Mouse (Mus musculus) intestine, embryonic 15.5 days (tissue): Measurements from ENCODE around the gene Nrarp. TPM values are rescaled to one million over a fixed set of nuclear protein-coding genes. Genes with fewer than 3 reads are reported as not detected.

Source experiments
- ATAC-seq: fragments of 200-750 bp; cut with Nextera tagmentation; 2 replicates; pipeline ENCODE4 v1.8.0; 2017; ENCODE audit warnings: moderate TSS enrichment, moderate library complexity
- H3K27ac ChIP-seq: fragments of 300-500 bp; sonication (generic); 2 replicates; pipeline ENCODE4 v1.5.1; 2015; ENCODE audit warnings: mild to moderate bottlenecking, inconsistent platforms
- H3K27me3 ChIP-seq: fragments of 300-500 bp; sonication (generic); replicated peaks from 2 replicates; pipeline ENCODE4 v1.6.1; 2015; ENCODE audit warnings: inconsistent platforms
- H3K36me3 ChIP-seq: fragments of 300-500 bp; sonication (generic); 2 replicates; pipeline ENCODE4 v1.6.1; 2015; ENCODE audit warnings: inconsistent platforms
- H3K4me1 ChIP-seq: fragments of 300-500 bp; sonication (generic); replicated peaks from 2 replicates; pipeline ENCODE4 v1.6.1; 2015; ENCODE audit warnings: inconsistent platforms
- H3K4me2 ChIP-seq: fragments of 300-500 bp; sonication (generic); replicated peaks from 2 replicates; pipeline ENCODE4 v1.6.1; 2015; ENCODE audit warnings: mild to moderate bottlenecking, inconsistent platforms
- H3K4me3 ChIP-seq: fragments of 300-500 bp; sonication (generic); replicated peaks from 2 replicates; pipeline ENCODE4 v1.5.1; 2015; ENCODE audit warnings: inconsistent platforms
- H3K9ac ChIP-seq: fragments of 300-500 bp; sonication (generic); 2 replicates; pipeline ENCODE4 v1.6.1; 2015; ENCODE audit warnings: inconsistent platforms
- H3K9me3 ChIP-seq: fragments of 300-500 bp; sonication (generic); 2 replicates; pipeline ENCODE4 v1.6.1; 2016; ENCODE audit warnings: inconsistent platforms
- WGBS: fragments of 180-500 bp; shearing (Covaris S2); methylation state at CpG from one replicate; pipeline ENCODE4 v1.1.7; 2015; 5-methylcytosine and 5-hydroxymethylcytosine counted together
- polyA plus RNA-seq: library from polyadenylated mRNA; unstranded; fragments of >200 nt; fragmentation: Nextera tagmentation; extraction: Ambion mirVana; gene quantifications from 2 replicates; pipeline ENCODE4 v1.2.1, GENCODE M21; 2015

Nrarp gene
- polyA plus RNA-seq, 1 experiment from 2014 or later = 19.3 TPM

GRCm38 (mm10) chr2:25186575-25186930, 6.0 kb downstream of the Nrarp start:
- Histone ChIP-seq H3K36me3 (no peaks in the 10 kb centered on the region), H3K9ac (no peak overlapping the region), H3K4me2 (peak overlapping the region; percentile 96), H3K4me3 (peak overlapping the region; percentile 49; the same call in 1 of the 2 replicates), H3K27ac (no peak overlapping the region), H3K9me3 (no peaks in the 10 kb centered on the region), H3K4me1 (peaks cover 11% of the 10 kb centered on the region), H3K27me3 (peaks cover 14% of the 10 kb centered on the region)
- no peak for ATAC-seq
- 36% methylated on average over 5 of the region's 5 CpGs for WGBS

- no peak overlapping the region for H3K4me2 ChIP-seq
- no peak overlapping the region for H3K4me3 ChIP-seq
- no peak for ATAC-seq
- WGBS = 81% methylated on average over 6 of the region's 6 CpGs
- H3K36me3 ChIP-seq = no peaks in the 10 kb centered on the region
- H3K4me1 ChIP-seq = peaks cover 12% of the 10 kb centered on the region
- H3K27me3 ChIP-seq = peaks cover 10% of the 10 kb centered on the region
- H3K9me3 ChIP-seq = no peaks in the 10 kb centered on the region
- no peak overlapping the region for H3K9ac ChIP-seq
- H3K27ac ChIP-seq = no peak overlapping the region
Observed at GRCm38 (mm10) chr2:25187841-25188240, 7.3 kb downstream of the Nrarp start.

- Histone ChIP-seq H3K9ac (no peak overlapping the region), H3K27me3 (0 out of 2 replicates have a peak, but pooled peaks cover 4% of the 10 kb centered on the region), H3K4me3 (no peak overlapping the region; the same call in 1 of the 2 replicates), H3K4me1 (peaks cover 30% of the 10 kb centered on the region), H3K4me2 (peak overlapping the region; percentile 65), H3K27ac (peak overlapping the region; percentile 87; the same call in 1 of the 2 replicates), H3K9me3 (no peaks in the 10 kb centered on the region), H3K36me3 (no peaks in the 10 kb centered on the region)
- WGBS = 0% methylated on average over 6 of the region's 6 CpGs
- peak; percentile 80 for ATAC-seq
Observed at GRCm38 (mm10) chr2:25193330-25193770, 12.8 kb downstream of the Nrarp start.

- Histone ChIP-seq H3K4me1 (peaks cover 30% of the 10 kb centered on the region), H3K4me2 (peak overlapping the region; percentile 65), H3K4me3 (no peak overlapping the region), H3K9me3 (no peaks in the 10 kb centered on the region), H3K36me3 (no peaks in the 10 kb centered on the region), H3K27me3 (0 out of 2 replicates have a peak, but pooled peaks cover 4% of the 10 kb centered on the region), H3K9ac (no peak overlapping the region), H3K27ac (peak overlapping the region; percentile 87; the same call in 1 of the 2 replicates)
- ATAC-seq = no peak
- 68% methylated on average over 5 of the region's 5 CpGs for WGBS
Observed at GRCm38 (mm10) chr2:25194006-25194405, 13.4 kb downstream of the Nrarp start.

GRCm38 (mm10) chr2:25194486-25195171, 14.1 kb downstream of the Nrarp start:
- Histone ChIP-seq H3K4me1 (peaks cover 30% of the 10 kb centered on the region), H3K9me3 (no peaks in the 10 kb centered on the region), H3K4me3 (peak overlapping the region; percentile 40; the same call in 1 of the 2 replicates), H3K36me3 (peaks cover under 1% of the 10 kb centered on the region; the same call in 1 of the 2 replicates), H3K9ac (peak overlapping the region; percentile 51; the same call in 1 of the 2 replicates), H3K4me2 (peak overlapping the region; percentile 65), H3K27ac (peak overlapping the region; percentile 87; the same call in 1 of the 2 replicates), H3K27me3 (0 out of 2 replicates have a peak, but pooled peaks cover 4% of the 10 kb centered on the region)
- 81% methylated on average over 17 of the region's 17 CpGs for WGBS
- ATAC-seq = no peak

GRCm38 (mm10) chr2:25195211-25196156, 14.9 kb downstream of the Nrarp start:
- Histone ChIP-seq H3K36me3 (peaks cover 9% of the 10 kb centered on the region), H3K27me3 (0 out of 2 replicates have a peak, but pooled peaks cover 4% of the 10 kb centered on the region), H3K9ac (peak overlapping the region; percentile 51), H3K9me3 (no peaks in the 10 kb centered on the region), H3K27ac (peak overlapping the region; percentile 87), H3K4me1 (peaks cover 30% of the 10 kb centered on the region), H3K4me3 (peak overlapping the region; percentile 40), H3K4me2 (peak overlapping the region; percentile 65)
- ATAC-seq = peak; percentile 59
- 18% methylated on average over 55 of the region's 55 CpGs for WGBS

GRCm38 (mm10) chr2:25196172-25196954, 15.8 kb downstream of the Nrarp start, which contains the start of gene Tor4a:
Tor4a (minus strand) TSS chr2:25196886.
- Histone ChIP-seq H3K9ac (peak within 1 kb of the TSS; percentile 51), H3K27ac (peak within 1 kb of the TSS; percentile 87), H3K4me2 (peak within 1 kb of the TSS; percentile 65), H3K4me3 (peak within 1 kb of the TSS; percentile 40), H3K4me1 (peaks cover 30% of the 10 kb centered on the region), H3K27me3 (0 out of 2 replicates have a peak, but pooled peaks cover 4% of the 10 kb centered on the region), H3K36me3 (peaks cover 18% of the 10 kb centered on the region), H3K9me3 (no peaks in the 10 kb centered on the region)
- ATAC-seq = peak; percentile 85
- 9% methylated on average over 8 of the region's 8 CpGs for WGBS

- Histone ChIP-seq H3K4me3 (0 out of 2 replicates have a peak overlapping the region, but pooled peaks have one; percentile 40), H3K9me3 (no peaks in the 10 kb centered on the region), H3K36me3 (peaks cover 21% of the 10 kb centered on the region), H3K27me3 (0 out of 2 replicates have a peak, but pooled peaks cover 4% of the 10 kb centered on the region), H3K9ac (no peak overlapping the region; the same call in 1 of the 2 replicates), H3K4me1 (peaks cover 30% of the 10 kb centered on the region), H3K27ac (peak overlapping the region; percentile 87), H3K4me2 (peak overlapping the region; percentile 65)
- 25% methylated on average over 2 of the region's 2 CpGs for WGBS
- no peak for ATAC-seq
Observed at GRCm38 (mm10) chr2:25197191-25197590, 16.6 kb downstream of the Nrarp start.

- Histone ChIP-seq H3K36me3 (peaks cover 27% of the 10 kb centered on the region), H3K9me3 (no peaks in the 10 kb centered on the region), H3K27me3 (0 out of 2 replicates have a peak, but pooled peaks cover 4% of the 10 kb centered on the region), H3K4me1 (peaks cover 28% of the 10 kb centered on the region), H3K4me3 (no peak overlapping the region), H3K27ac (peak overlapping the region; percentile 6; the same call in 1 of the 2 replicates), H3K4me2 (no peak overlapping the region), H3K9ac (no peak overlapping the region)
- no peak for ATAC-seq
Observed at GRCm38 (mm10) chr2:25197946-25198345, 17.4 kb downstream of the Nrarp start.

- WGBS = 96% methylated on average over 2 of the region's 2 CpGs
- ATAC-seq = no peak
- H3K36me3 ChIP-seq = peaks cover 46% of the 10 kb centered on the region
Observed at GRCm38 (mm10) chr2:25200631-25201030, 20.1 kb downstream of the Nrarp start.

GRCm38 (mm10) chr2:25203631-25204214, 23.2 kb downstream of the Nrarp start:
- no peaks in the 10 kb centered on the region; the same call in none of the 2 replicates for H3K4me1 ChIP-seq
- H3K4me2 ChIP-seq = no peak overlapping the region
- no peaks in the 10 kb centered on the region for H3K27me3 ChIP-seq
- H3K4me3 ChIP-seq = no peak overlapping the region
- peaks cover 64% of the 10 kb centered on the region for H3K36me3 ChIP-seq
- H3K27ac ChIP-seq = no peak overlapping the region
- no peaks in the 10 kb centered on the region for H3K9me3 ChIP-seq
- no peak overlapping the region for H3K9ac ChIP-seq
- ATAC-seq = 0 out of 2 replicates have a peak, but pooled peaks have one; percentile 30
- WGBS = 53% methylated on average over 4 of the region's 4 CpGs

More at GRCm38 (mm10) chr2:25200631-25201030, 20.1 kb downstream of the Nrarp start:
- Histone ChIP-seq H3K9ac (no peak overlapping the region), H3K27me3 (no peaks in the 10 kb centered on the region), H3K4me1 (peaks cover 5% of the 10 kb centered on the region), H3K27ac (no peak overlapping the region), H3K4me2 (no peak overlapping the region), H3K4me3 (no peak overlapping the region), H3K9me3 (no peaks in the 10 kb centered on the region)
